Mouse (Mus musculus) adrenal gland, postnatal 0 days (tissue): Measurements from ENCODE around the gene Gbp8. TPM values are rescaled to one million over a fixed set of nuclear protein-coding genes. Genes with fewer than 3 reads are reported as not detected.

Source experiments
- polyA plus RNA-seq: library from polyadenylated mRNA; unstranded; fragments of >200 nt; fragmentation: Nextera tagmentation; extraction: Ambion mirVana; gene quantifications from 2 replicates; pipeline ENCODE4 v1.2.1, GENCODE M21; 2015

The Gbp8 gene
- polyA plus RNA-seq = 0.99 and 1.6 TPM in 2 replicates

DNA sequence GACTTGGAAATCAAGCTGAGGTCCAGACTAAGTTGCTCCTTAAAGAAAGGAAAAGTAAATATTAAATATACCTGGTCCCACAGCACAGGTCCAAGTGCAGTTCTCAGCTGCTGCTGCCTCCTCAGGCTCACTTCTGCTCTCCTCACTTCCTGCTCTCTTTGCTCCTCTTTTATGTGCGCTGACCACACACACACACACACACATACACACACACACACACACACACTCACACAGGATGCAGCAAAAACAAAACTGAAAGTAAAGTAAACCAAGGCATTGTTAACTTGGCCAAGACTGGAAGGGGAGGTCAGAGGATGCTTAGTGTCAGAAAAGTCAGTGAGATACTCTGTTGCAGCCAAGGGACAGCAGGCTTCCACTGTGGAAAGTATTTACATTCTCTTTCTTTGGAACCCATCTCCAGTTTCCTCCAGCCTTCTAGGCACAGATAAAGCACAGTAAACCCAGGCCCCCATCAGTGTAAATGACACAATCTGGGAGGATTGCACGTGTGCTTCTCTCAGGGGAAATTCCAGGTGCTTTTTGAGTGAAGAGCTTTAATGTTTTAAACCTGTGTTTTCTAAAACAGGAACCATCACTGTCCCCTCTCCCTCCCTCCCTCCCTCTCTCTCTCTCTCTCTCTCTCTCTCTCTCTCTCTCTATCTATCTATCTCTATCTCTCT is at the start of gene Gbp8, which contains the start of the genes Gbp9 and Gbp4:
Gene Gbp8, minus strand, starts transcription at position 132 of the 680 bp plus-strand sequence.
Gene Gbp9, minus strand, starts transcription at position 131 of the 680 bp plus-strand sequence.
Gene Gbp4, minus strand, starts transcription at position 178 of the 680 bp plus-strand sequence.

DNA sequence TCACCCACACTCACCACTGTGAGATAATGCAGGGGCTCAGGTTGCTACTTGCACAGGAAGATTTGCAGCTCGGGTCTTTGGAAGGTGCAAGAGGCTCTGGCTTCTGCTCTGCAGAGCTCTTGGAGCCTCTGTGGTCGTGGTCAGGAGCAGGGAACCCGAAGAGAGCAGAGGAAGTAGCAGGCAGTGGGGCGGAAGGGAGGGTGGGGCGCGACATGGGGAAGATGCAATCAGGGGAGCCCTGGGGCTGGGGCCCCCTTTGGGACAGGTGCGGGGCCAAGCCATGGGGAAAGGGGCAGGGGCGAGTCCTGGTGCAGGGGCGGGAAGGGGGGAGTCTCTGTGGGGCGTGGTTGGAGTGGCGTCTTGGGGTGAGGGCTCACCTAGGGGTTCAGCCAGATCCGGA is 156.8 kb downstream of the Gbp8 start, which contains the start of gene Abcg3:
Gene Abcg3, minus strand, starts transcription at position 184 of the 400 bp plus-strand sequence.

Other genes with a start within 250 kb of the Gbp8 start
- gene Abcg3, start 156.8 kb downstream of the Gbp8 start, polyA plus RNA-seq = 1.3 and 2.1 TPM in 2 replicates
- gene Gbp9, start within 50 bp of the Gbp8 start, polyA plus RNA-seq = 3.5 and 4.6 TPM in 2 replicates
- gene Gbp4, start within 50 bp of the Gbp8 start, polyA plus RNA-seq = 1.0 and 1.2 TPM in 2 replicates
- 0.41 TPM in 1 of 2 replicates, not detected in the other for gene Gbp10, start 100.0 kb upstream of the Gbp8 start, polyA plus RNA-seq
- 0.06 TPM in 1 of 2 replicates, not detected in the other for gene Gm43302, start 154.2 kb upstream of the Gbp8 start, polyA plus RNA-seq
- 5.9 and 9.0 TPM in 2 replicates for gene Gbp6, start 154.2 kb upstream of the Gbp8 start, polyA plus RNA-seq